Mouse (Mus musculus): ENCODE data around the gene Abi1.
"Not testable (repeated sequence)": the region's sequence is repeated elsewhere in the genome, so short reads cannot be mapped to it uniquely, and the experiment has no call there.

Gene Abi1

DNA sequence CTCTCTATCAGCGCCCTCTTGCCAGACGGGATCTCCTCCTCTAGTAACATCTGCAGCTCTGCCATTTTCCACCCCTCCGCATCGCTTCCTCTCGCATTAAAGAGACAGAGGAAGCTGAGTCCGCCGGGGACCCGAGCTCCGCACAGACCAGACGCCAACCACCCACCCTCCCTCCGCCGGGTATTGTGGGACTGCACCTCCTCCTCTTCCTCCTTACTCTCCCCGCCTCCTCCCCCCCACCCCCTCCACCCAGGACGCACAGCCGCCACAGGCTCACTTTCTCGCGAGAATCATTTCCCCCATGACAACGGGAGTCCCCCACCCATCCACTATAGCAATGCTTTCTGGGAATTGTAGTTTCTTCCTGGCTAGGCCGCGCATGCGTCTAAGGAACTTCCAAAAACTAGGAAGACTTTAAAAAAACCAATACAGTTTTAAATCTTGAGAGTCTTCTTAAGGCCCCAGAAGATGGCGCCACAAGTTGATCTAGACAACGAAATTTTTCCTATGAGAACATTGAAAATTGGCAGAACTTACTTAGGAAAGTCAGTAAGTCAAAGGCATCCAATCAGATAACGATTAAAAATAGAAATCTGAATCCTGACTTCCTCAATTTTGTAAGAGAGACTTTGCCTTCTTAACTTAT, at the start of gene Abi1:
TSS of gene Abi1 (minus strand) at position 241 of the 646 bp plus-strand sequence.
- peak; percentile 94 to 96 for DNase-seq

DNA sequence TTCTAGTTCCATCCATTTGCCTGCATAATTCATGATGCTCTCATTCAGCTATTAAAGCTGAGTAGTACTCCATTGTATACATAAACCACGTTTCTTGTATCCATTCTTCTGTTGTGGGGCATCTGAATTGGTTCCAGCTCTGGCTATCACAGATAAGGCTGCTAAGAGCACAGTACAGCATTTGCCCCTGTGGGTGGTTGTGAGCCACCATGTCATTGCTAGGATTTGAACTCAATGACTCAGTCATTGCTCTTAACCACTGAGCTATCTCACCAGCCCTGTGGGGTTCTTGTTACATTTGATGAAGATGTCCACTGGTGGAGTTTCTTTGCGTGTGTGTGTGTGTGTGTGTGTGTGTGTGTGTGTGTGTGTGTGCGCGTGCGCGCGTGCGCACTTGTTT, 44.5 kb upstream of the Abi1 start:
- DNase-seq = no peak

DNA sequence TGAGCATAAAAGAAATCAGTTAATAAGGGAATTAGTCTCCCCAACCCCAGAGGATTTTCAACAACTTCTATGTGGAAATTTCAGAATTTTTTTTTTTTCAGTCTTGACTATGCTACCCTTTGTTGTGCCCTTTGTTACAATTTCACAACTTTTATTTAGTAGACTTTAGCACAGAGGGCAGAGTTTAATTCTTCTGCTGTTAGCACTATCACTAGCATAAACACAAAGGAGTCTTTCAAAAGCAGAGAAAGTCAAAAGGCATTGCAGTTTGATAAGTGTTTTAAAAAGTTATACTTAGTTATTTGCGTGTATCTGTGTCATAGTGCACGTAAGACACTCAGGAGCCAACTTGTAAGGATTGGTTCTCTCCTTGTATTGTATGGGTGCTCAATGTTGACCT, 38.5 kb upstream of the Abi1 start:
- DNase-seq = no peak

DNA sequence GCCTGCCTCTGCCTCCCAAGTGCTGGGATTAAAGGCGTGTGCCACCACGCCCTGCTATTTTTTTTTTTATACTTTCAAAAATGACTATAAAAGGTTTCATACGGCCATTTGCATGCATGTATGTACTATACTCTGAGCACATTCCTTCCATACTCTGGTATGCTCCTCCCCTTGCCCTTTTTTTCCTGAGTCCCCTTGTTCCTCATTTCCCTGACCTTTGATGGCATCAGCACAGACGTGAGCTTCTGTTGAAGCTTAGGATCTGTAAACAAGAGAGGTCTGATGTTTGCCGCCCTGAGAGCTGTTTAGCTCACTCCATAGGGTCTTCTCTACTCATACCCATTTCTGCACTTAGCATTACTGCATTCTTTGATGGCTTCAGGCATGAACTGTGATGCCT, 37.7 kb upstream of the Abi1 start:
- no peak for DNase-seq

DNA sequence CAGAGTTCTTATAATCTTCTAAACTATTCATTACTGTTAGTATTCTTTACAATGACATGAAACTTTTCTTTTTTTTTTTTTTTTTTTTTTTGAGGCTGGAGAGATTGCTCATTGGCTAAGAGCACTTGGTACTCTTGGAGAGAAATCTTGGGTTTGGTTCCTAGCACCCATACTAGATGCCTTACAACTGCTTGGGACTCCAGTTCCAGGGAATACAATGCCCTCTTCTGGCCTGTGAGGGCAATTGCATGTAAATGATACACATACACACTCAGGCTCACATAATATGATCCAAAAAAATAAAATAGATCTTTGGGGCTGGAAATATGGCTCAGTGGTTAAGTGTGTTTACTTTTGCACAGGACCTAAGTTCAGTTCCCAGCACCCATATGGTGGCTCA, 36.7 kb upstream of the Abi1 start:
- DNase-seq = no peak

DNA sequence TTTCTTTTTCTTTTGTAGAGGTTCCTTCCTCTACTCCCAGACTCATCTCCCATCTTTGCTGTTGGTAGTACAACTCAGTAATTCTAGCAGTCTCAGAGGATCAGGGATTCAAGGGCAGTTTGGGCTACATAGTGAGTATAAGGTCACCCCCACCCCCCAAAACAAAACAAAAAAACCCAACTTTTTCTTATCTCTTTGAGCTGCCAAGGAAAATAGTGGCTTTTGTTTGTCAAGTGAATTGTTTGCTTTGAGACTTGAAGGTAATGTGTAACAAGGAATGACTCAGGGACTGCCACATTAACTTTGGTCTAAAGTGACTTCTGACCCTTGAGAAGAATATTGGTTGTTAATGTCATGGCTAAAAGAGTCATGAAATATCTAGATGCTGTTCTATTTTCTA, 35.8 kb upstream of the Abi1 start:
- DNase-seq = no peak

DNA sequence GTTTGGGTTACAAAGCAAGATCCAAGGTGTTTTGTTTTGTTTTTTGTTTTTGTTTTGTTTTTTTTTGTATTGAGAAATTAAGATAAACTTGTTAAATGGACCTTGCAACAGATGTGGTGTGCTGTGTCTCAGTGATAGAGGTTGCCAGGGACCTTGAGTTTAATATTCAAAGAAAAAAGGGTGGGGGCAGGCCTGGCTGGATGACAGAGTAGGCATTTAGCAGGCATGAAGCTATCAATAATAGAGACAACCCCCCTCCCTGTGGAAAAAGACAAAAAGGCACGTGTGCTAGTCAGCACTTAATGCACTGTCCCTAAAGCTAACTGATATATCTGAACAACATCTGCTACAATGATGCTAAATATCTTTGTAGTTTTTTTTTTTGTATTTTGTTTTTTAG, 31.4 kb upstream of the Abi1 start:
- no peak for DNase-seq

DNA sequence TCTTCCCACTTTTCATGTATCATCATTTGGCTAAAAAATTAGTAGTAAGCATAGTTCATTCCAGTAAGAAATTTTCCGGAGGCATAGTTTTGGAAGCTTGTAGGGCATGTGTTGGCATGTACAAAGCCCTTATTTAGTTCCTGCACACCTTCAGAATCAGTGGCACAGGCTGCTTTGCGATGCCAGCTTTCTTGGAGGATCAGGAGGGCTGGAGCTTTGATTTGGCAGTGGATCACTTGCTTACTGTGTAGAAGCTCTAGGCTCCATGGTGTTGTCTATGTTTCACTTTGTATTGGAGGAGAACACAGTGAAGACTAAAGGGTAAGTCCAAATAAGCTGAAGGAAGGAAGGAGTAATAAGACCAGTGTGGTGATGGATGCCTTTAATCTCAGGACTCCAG, 30.4 kb upstream of the Abi1 start:
- DNase-seq = no peak

DNA sequence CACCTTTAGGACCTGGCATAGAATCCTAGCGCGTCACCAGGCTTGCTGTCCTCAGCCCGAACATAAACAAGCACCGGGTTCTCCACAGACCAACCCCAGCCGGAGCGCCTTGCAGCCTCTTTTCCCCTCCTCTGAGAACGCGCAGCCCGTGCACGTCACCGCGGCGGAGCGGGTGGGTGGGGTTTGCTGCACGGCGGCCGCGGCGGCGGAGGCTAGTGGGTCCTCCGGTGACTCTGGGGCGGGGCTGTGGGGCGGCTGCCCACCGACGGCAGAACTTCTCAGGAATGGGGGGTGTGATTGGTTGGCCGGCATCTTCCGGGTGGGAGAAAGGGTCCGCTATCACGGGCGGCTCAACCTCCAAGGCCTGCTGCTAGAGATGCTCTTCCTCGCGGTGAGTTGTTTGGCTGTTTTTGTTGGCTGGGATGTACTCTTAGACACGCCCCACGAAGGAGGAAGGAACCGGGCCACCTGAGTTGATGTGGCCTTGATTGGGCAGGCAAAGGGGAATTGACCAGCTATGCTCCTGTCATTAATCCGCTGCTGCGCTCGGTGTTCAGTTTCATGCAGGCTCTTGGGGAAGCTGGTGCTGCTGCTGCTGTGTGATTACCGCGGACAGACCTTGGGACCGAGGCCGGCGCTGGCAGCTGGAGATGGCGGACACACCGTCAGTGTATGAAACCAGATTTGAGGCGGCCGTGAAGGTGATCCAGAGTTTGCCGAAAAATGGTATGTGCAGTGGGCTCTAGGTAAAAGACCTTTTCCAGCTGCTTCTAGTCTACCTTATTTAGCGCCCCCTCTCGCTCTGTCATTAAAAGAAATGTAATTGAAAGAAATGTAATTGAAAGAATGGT, 29.1 kb upstream of the Abi1 start:
- peak; percentile 95 to 96 for DNase-seq

DNA sequence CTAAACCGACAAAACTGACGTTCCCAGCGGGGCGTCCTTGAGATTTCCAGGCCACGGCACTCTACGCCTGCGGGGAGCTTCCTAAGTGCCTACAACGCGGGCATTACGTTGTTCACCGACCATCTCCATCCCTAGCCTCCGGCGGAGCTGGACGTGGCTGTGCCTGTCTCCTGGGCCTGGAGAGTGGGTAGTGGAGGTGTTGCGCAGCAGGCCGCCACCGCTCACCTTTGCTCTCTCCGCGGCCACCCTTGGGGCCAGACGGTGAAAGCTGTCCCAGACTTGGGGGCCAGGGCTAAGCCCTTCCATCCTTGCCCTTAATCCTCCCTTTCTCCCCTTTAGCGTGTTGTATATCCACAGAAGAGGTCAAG, 28.3 kb upstream of the Abi1 start:
- no peak for DNase-seq

DNA sequence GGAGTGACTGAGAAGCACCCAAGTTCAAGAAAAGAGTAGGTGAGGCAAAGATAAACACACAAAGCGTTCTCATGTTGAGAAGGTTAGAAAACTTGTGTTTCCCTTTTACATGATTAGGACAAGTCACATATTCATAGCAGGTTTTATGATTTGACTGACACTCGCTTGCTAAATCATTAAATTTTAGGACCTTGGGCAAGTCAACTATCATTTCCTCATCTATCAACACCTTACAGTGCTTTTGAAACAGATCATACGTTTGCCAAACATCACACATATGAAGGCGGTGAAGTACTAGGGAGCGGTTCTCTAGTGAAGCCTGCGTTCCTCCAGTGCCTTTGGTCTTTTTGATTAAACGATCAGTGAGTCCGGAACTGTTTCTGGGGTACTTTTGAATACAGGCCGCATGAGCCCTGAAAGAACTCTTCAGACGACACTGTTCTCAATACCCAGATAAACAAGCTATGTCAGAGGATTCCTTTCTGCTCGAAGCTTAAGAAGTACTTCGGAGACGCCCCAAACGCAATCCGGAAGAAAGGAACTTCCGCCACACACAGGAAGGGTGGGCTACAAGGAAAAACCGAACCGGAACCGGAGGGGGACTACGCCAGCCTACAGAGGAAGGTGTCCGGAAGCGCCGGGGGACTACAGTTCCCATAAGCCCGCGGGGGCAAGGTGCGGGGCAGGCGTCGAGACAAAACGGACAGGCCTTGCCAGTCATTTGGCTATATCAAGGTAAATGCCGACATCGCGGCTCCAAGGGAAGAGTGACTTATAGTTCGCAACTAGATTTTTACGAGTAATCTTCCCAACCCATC, 27.7 kb upstream of the Abi1 start, which contains the start of gene Acbd5:
TSS of gene Acbd5 (plus strand) at position 616 of the 818 bp plus-strand sequence.
- DNase-seq = peak; percentile 96 to 97

DNA sequence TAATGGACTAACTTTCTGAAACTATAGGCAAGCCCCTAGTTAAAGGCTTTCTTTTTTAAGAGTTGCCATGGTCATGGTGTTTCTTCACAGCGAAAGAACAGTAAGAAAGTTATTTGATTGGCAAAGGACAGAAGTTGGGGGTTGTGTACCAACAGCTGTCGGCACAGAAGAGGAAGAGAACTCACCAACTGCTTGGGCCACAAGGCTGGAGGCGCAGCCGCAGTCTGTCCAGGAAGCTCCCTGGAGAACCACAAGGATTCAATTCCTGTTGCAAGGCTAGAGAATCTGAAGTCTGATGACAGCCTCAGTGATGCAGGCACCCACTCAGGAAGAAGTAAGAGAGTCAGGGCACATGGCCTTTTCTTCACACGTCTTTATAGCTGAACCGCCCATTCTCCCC, 12.5 kb upstream of the Abi1 start:
- DNase-seq = peak; percentile 47 to 60

DNA sequence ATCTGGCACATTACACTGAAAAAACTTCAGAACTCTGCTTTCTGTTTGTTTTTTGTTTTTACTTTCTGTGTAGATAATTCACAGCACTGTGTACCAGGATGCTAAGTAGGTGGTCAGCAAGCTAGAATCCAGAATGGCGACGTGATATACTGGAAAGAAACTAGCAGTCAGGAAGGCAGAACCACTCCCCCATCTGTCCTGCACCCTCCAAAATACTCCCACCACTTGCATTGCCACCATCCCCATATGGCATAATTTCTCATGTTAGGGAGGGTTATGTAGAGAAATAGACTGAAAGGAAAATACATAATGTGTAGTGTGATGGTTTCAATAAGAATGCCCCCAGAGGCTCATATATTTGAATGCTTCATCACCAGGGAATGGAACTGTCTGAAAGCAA, 11.8 kb upstream of the Abi1 start:
- no peak for DNase-seq

DNA sequence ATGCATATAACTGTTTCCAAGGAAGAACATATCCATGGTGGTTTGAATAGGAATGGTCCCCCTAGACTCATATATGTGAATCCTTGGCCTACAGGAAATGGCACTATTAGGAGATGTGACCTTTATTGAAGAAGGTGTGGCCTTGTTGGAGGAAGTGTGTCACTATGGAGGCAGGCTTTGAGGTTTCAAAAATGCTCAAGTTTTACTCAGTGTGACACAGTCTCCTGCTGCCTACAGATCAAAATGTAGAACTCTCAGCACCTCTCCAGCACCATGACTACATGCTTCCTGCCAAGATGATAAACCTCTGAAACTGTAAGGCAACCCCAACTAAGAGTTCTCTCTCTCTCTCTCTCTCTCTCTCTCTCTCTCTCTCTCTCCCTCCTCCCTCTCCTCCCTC, 8.0 kb upstream of the Abi1 start:
- no peak for DNase-seq

DNA sequence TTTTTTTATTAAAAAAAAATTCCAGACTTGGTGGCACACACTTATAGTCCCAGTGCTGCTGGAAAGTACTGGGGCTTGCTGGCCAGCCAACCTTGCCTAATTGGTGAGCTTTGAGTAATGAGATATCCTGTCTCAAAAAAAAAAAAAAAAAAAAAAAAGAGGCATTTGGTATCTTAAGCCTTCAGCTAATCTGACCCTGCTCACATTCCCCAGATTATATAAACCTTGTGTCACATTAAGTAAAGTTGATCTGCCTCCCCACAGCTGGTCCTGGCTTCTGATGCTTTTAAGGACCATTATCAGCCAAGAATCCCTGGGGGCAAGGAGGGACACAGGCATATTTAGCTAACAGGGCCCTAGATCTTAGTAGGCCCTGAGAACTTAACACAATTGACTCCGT, 5.7 kb upstream of the Abi1 start:
- no peak for DNase-seq

DNA sequence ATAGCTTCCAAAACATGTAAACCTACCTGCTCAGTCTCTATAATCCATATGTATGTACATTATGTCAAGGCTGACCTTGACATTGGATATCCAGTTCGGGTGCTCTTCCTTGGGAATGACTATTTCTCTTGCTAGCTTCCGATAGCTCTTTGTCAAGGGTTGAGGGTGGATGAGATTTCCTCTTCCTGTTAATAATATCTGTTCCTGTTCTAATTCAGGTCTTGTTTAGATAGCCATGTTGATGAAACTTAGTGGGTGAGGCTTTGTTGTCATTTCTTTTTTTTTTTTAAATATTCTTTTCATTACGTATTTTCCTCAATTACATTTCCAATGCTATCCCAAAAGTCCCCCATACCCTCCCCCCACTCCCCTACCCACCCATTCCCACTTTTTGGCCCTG, 2.1 kb upstream of the Abi1 start:
- no peak for DNase-seq

DNA sequence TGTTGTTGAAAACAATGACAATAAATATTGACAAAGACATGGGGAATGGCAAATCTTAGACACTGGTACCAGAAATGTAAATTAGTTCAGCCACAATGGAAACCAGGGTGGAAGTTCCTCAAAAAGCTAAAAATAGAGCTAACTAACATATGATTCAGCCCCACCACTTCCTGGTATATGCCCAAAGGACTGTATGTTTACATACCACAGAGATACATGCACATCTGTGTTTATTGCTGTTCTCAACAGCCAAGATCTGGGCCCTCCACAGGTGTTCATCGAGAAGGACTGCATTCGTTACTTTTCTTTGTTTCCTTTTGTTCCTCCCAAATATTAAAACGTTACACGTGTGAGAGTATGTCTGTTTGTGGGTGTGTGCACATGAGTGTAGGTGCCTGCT, 1.4 kb upstream of the Abi1 start:
- DNase-seq = peak in 1 of 2 experiments; percentile 14

DNA sequence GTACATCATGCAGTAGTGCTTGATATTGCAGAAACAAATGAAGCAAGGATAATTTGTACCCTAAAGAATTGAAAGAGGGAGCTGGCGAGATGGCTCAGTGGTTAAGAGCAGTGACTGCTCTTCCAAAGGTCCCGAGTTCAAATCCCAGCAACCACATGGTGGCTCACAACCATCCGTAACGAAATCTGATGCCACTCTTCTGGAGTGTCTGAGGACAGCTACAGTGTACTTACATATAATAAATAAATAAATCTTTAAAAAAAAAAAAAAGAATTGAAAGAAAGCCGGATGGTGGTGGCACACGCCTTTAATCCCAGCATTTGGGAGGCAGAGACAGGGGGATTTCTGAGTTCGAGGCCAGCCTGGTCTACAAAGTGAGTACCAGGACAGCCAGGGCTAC, 649 bp upstream of the Abi1 start:
- DNase-seq = not testable (repeated sequence)

DNA sequence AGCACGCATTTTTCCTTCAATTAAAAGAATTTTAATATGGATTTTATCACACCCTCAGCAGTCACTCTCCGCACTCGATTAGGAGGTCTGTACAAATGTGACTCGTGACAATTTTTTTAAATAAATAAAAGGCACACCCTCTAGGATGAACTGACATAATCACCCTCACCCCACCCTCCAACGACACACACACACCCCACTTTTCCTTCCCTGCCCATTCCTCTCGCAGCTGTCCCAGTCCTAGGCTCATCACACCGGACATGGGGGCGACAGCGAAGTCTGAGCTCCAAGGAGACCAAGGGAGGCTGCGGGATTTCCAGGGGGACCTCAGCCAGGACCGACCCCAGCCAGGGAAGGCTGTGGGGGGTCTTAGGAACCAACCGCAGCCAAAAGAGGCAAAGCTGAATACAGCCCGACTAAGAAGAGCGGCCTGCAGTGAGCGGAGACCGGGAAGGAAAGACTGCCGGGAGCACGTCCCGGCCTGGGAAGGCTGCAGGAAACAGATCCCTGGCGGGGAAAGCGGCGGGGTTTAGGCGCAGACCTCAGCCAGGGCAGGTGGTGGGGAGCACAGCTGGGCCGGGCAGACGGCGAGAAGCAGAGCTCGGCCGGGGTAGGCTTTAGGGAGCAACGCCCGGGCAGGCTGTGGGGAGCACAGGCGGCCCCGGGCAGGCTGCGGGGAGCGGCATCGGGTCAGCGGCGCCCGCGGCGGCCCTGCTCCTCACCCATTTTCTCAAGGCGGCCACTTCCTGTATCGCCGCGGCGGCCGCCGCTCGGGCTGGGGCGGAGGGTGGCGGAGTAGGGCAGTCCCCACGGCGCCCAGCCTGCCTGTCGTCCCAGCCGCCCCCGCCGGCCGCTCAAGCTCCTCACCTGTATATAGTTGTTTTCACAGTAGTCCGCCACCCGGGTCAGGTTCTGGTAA, 700 bp downstream of the Abi1 start:
- peak; percentile 55 to 61 for DNase-seq

DNA sequence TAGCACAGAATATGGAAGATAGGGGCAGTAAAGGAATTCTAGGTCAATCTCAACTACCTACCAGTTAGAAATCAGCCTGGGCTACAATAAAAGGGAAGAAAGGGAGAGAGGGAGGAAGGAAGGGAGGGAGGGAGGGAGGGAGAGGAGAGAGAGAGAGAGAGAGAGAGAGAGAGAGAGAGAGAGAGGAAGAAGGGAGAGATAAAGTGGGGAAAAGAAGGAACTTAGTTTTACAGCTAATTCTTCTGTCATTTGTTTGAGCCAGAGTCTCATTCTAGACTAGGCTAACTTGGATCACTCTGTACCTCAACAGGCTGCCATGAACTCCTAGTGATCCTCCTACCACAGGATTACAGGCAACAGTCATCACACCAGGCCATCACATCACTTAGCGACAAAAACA, 4.6 kb downstream of the Abi1 start:
- DNase-seq = no peak

DNA sequence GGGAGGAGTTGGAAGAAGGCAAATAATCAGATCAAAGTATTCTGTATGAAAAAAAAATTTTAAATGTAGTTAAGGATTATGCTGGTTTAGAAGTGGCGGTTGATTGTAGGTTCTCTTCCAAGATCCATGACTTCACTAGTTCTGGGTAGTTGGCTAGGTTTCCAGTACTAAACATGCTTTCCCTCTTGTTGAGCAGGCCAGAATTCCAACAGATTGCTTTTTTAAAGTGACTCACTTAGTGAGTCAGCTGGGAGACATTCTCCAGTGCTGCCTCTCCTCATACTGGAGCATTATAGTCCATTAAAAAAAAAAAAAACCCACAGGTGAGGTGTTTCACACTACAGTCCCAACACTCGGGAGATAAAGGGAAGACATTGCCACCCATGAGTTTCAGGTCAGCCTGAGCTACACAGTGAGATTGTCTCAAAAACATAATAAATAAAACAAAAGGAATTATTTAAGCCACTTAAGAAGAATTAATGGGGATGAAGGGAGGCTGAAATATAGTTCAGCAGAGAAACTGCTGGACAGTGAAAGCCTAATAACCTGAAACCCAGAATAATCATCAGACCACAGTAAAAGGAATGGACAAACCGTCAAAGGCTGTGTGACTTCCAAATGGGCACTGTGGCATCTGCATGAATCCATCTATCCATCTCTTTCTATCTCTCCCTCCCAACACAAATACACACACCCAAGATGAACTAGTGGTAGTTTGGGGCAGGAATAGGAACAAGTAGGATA, 5.2 kb downstream of the Abi1 start:
- no peak for DNase-seq

DNA sequence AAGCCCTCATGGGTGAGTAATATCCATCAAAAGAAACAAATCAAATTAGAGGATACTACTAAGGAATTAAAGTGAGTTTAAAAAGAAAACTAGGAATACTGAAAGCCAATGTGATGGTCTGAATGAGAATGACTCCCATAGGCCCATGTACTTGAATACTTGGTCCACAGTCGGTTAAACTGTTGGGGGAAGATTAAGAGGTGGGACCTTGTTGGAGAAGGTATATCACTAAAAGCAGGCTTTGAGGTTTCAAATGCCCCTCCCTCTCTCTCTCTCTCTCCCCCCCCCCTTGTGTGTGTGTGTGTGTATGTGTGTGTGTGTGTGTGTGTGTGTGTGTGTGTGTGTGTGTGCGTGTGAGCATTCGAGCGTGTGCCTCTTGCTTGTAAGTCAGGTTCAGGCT, 9.4 kb downstream of the Abi1 start:
- DNase-seq = no peak
